Mouse (Mus musculus) liver, embryonic 14.5 days (tissue): ENCODE measurements around the gene Zfp383. TPM values are rescaled to one million over a fixed set of nuclear protein-coding genes. Genes with fewer than 3 reads are reported as not detected.

Experiments used
- ATAC-seq: fragments of 200-750 bp; cut with Nextera tagmentation; 2 replicates; pipeline ENCODE4 v1.8.0; 2017; ENCODE audit warnings: moderate number of reproducible peaks, mild to moderate bottlenecking, moderate library complexity; ENCODE audit not compliant: insufficient read depth
- DNase-seq, 3 experiments: peaks; one replicate each; pipeline ENCODE4 v3.0.0-alpha.2; 2012 to 2013; ENCODE audit warnings: low read depth in 3 of 3, low spot score in 3 of 3
- H3K27ac ChIP-seq: fragments of 300-500 bp; sonication (generic); 2 replicates; pipeline ENCODE4 v1.5.1; 2014; ENCODE audit warnings: moderate library complexity, mild to moderate bottlenecking, control low read depth, inconsistent platforms
- H3K27me3 ChIP-seq: fragments of 300-500 bp; sonication (generic); 2 replicates; pipeline ENCODE4 v1.6.1; 2014; ENCODE audit warnings: mild to moderate bottlenecking, low read length, moderate library complexity; ENCODE audit not compliant: control insufficient read depth, insufficient read depth
- H3K36me3 ChIP-seq: fragments of 300-500 bp; sonication (generic); replicated peaks from 2 replicates; pipeline ENCODE4 v1.6.1; 2014; ENCODE audit warnings: low read depth; ENCODE audit not compliant: control insufficient read depth, insufficient read depth
- H3K4me1 ChIP-seq, 2 experiments: fragments of 200-500 bp in 1 of 2; fragments of 300-500 bp in 1 of 2; sonication (generic) in 1 of 2; replicated peaks; 2 replicates each; pipeline ENCODE4 v1.6.1; 2012 to 2014; ENCODE audit warnings: antibody characterized with exemption in 1 of 2, inconsistent platforms in 1 of 2, low read length in 1 of 2; ENCODE audit not compliant: control insufficient read depth in 2 of 2, insufficient read depth in 2 of 2
- H3K4me2 ChIP-seq: fragments of 300-500 bp; sonication (generic); 2 replicates; pipeline ENCODE4 v1.6.1; 2014; ENCODE audit warnings: low read depth, mild to moderate bottlenecking, control low read depth, moderate library complexity
- H3K4me3 ChIP-seq, 2 experiments: fragments of 200-500 bp in 1 of 2; fragments of 300-500 bp in 1 of 2; sonication (generic) in 1 of 2; 2 replicates each; pipeline ENCODE4 v1.5.1; 2012 to 2014; ENCODE audit warnings: low read depth in 2 of 2, low read length in 2 of 2, mild to moderate bottlenecking in 2 of 2, control low read depth in 1 of 2, inconsistent platforms in 1 of 2, moderate library complexity in 1 of 2; ENCODE audit not compliant: insufficient read depth in 1 of 2
- H3K9ac ChIP-seq: fragments of 300-500 bp; sonication (generic); replicated peaks from 2 replicates; pipeline ENCODE4 v1.6.1; 2014; ENCODE audit warnings: mild to moderate bottlenecking, control low read depth, moderate library complexity
- H3K9me3 ChIP-seq: fragments of 300-500 bp; sonication (generic); 2 replicates; pipeline ENCODE4 v1.6.1; 2016; ENCODE audit warnings: low read length, mixed read lengths; ENCODE audit not compliant: control insufficient read depth
- CTCF ChIP-seq: IDR thresholded peaks from 2 replicates; pipeline ENCODE4 v1.5.1; 2016; ENCODE audit warnings: antibody characterized with exemption, low read depth, control low read depth
- EP300 ChIP-seq: IDR thresholded peaks from 2 replicates; pipeline ENCODE4 v1.6.1; 2016; ENCODE audit warnings: antibody characterized with exemption, low read depth
- WGBS: fragments of 180-500 bp; shearing (Covaris S2); extraction: QIAGEN DNeasy Blood & Tissue Kit; methylation state at CpG from one replicate; pipeline ENCODE4 v1.1.7; 2014; ENCODE audit not compliant: insufficient replicate concordance; 5-methylcytosine and 5-hydroxymethylcytosine counted together
- polyA plus RNA-seq, 2 experiments: library from polyadenylated mRNA; depleted of rRNA in 1 of 2; stranded (reverse) in 1 of 2; unstranded in 1 of 2; fragments of >200 nt; fragmentation: Nextera tagmentation in 1 of 2; extraction: Ambion mirVana in 1 of 2; gene quantifications; 2 replicates each; pipeline versions ENCODE4 v1.2.1 to v1.2.3; 2012 to 2014

Gene Zfp383
- polyA plus RNA-seq, 2 experiments: 0.42 to 0.69 TPM

DNA sequence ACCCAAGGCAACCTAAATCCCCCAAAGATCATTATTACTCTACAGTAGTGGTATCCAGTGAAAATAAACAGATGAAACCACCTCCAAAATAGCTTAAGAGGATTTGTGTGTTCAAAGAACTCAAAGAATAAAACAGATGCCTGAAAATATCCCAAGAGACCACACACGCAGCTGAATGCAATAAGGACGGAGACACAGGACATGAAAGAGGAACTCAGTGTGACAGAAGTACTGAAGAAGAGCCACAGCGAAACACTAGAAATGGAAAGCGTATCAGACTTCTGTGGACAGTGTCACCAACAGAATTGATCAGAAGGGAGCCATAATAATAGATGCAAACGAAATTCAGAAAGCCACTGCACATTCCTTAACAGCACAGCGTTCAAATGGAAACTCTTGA, 30.8 kb downstream of the Zfp383 start:
- H3K9ac ChIP-seq: no peak overlapping the region
- TF ChIP-seq CTCF (no peak), EP300 (no peak)
- H3K36me3 ChIP-seq: peaks cover 9% of the 10 kb centered on the region
- H3K27me3 ChIP-seq: no peaks in the 10 kb centered on the region
- no peaks in the 10 kb centered on the region for H3K4me1 ChIP-seq
- ATAC-seq (no peak), DNase-seq (no peak)
- H3K4me3 ChIP-seq: no peak overlapping the region
- H3K27ac ChIP-seq: no peak overlapping the region
- 65% methylated on average over 6 of the region's 6 CpGs for WGBS
- H3K9me3 ChIP-seq: no peaks in the 10 kb centered on the region
- no peak overlapping the region for H3K4me2 ChIP-seq

DNA sequence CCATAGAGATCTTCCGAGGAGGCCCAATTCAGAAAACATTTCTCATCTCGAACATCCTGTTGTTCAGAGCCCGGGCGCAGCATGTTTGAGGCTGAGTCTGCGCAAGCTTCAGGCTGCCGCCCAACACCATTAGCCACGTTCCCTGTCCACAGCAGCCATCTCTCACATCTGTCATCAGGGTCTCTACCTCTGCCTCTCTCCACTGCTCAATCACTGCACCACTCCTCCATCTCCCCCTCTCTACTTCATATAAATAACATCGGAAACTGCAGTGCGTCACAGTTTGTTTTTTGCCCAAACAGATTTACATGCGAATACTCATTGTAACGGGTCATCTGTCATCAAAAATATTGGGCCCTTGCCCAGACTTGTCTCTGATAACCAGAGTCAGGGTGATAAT, 33.0 kb downstream of the Zfp383 start:
- H3K4me3 ChIP-seq: no peak overlapping the region
- no peaks in the 10 kb centered on the region for H3K36me3 ChIP-seq
- DNase-seq (no peak), ATAC-seq (no peak)
- no peaks in the 10 kb centered on the region for H3K27me3 ChIP-seq
- H3K4me2 ChIP-seq: no peak overlapping the region
- no peak for TF ChIP-seq CTCF
- no peak for TF ChIP-seq EP300
- no peaks in the 10 kb centered on the region for H3K9me3 ChIP-seq
- no peak overlapping the region for H3K27ac ChIP-seq
- H3K4me1 ChIP-seq: no peaks in the 10 kb centered on the region
- H3K9ac ChIP-seq: no peak overlapping the region
- 83% methylated on average over 11 of the region's 11 CpGs for WGBS

DNA sequence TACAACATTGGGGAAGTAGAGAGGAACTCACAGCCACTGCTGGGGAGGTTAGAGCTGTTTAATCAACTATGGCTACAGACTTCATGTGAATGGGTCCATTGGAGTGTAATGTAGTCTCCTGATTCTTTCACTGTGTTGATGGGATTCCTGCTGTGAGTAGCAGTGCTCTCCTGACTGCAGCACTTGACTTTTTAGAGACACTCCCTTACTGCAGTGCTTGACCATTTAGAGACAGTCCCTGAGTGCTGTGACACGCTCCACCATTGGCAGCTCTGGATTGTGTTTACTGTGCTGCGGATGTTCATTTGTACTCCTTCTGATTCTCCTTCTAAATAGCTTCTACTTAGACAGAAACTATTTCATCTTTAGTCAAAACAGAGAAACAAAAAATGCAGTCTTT, 34.7 kb downstream of the Zfp383 start:
- Histone ChIP-seq H3K9me3 (no peaks in the 10 kb centered on the region), H3K36me3 (no peaks in the 10 kb centered on the region), H3K27me3 (no peaks in the 10 kb centered on the region), H3K4me2 (no peak overlapping the region), H3K9ac (no peak overlapping the region), H3K4me1 (no peaks in the 10 kb centered on the region), H3K4me3 (no peak overlapping the region), H3K27ac (no peak overlapping the region)
- 72% methylated on average over 2 of the region's 2 CpGs for WGBS
- DNase-seq (no peak), ATAC-seq (no peak)
- no peak for TF ChIP-seq EP300
- TF ChIP-seq CTCF: no peak

DNA sequence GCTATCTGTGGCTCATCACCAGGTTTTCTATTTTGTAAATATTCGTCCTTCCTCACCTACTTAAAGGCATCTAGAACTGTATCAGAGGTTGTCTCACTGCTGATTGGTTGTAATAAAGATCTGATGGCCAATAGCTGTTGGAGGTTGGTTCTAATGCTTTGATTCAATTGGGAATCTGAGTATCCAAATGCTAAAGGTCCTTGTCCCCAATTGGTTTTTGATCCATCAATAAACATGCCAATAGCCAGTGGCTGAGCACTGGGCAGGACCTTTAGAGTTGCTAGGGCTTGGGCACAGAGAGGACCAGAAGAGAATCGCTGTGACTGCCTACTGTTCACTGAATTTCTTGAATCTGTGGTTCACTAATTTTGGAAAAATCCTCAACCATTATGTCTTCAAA, 35.7 kb downstream of the Zfp383 start:
- 56% methylated on average over 2 of the region's 2 CpGs for WGBS
- DNase-seq (no peak), ATAC-seq (no peak)
- no peaks in the 10 kb centered on the region for H3K36me3 ChIP-seq
- no peak overlapping the region for H3K4me2 ChIP-seq
- H3K4me3 ChIP-seq: no peak overlapping the region
- TF ChIP-seq CTCF (no peak), EP300 (no peak)
- H3K9ac ChIP-seq: no peak overlapping the region
- H3K9me3 ChIP-seq: no peaks in the 10 kb centered on the region
- H3K27me3 ChIP-seq: no peaks in the 10 kb centered on the region
- H3K27ac ChIP-seq: no peak overlapping the region
- H3K4me1 ChIP-seq: no peaks in the 10 kb centered on the region

DNA sequence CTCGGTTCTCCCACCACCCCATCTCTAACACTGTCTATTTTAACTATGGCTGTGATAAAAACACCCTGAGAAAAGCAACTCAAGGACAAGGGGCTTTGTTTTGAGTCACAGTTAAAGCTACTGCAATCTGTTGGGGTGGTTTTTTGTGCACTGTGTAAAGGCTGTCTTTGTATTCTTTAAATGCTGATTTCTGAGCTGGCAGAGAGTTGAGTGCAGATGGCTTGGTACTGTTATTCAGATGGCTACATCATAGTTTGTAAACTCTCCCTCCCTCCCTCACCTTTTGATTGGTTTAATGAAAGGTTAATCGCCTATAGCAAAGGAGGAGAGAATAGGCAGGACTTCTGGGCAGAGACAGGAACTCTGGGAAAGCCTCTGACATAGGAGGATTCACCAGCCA, 36.2 kb downstream of the Zfp383 start:
- Histone ChIP-seq H3K27me3 (no peaks in the 10 kb centered on the region), H3K4me3 (no peak overlapping the region), H3K9me3 (no peaks in the 10 kb centered on the region), H3K4me2 (no peak overlapping the region), H3K27ac (no peak overlapping the region), H3K36me3 (no peaks in the 10 kb centered on the region), H3K9ac (no peak overlapping the region), H3K4me1 (no peaks in the 10 kb centered on the region)
- DNase-seq (no peak), ATAC-seq (no peak)
- 47% methylated on average over 2 of the region's 2 CpGs for WGBS
- TF ChIP-seq EP300 (no peak), CTCF (no peak)

DNA sequence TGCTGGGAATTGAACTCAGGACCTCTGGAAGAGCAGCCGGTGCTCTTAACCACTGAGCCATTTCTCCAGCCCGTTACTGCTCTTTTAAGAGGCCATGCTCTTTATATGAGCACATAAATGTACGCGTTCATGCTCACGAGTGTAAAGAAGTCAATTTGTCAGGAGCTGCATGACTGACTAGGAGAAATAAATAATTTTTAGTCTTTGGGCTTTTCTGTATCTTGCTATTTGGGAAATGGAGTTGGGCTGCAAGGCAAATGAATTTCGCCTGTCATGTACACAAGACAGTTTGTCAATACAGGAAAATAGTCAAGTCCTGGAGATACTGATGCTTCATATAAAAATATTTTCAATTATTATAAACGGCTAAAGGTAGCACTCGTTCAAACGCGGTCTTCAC, 45.1 kb downstream of the Zfp383 start:
- no peak for DNase-seq
- WGBS: 39% methylated on average over 10 of the region's 10 CpGs
- TF ChIP-seq EP300: no peak
- no peak for TF ChIP-seq CTCF
- Histone ChIP-seq H3K36me3 (no peaks in the 10 kb centered on the region), H3K4me3 (peak overlapping the region; percentile 59 to 71), H3K4me1 (peaks cover 2% of the 10 kb centered on the region in 2 experiments; a peak in 2 of 4 replicates), H3K4me2 (peak overlapping the region; percentile 87), H3K27me3 (no peaks in the 10 kb centered on the region), H3K27ac (peak overlapping the region; percentile 79), H3K9me3 (no peaks in the 10 kb centered on the region), H3K9ac (peak overlapping the region; percentile 85)
- ATAC-seq: no peak
